Mouse (Mus musculus) small intestine, adult 2 months (tissue): Measurements from ENCODE around the gene Atpif1.

Experiments
- CTCF ChIP-seq: fragments of 200-500 bp; IDR thresholded peaks from 2 replicates; pipeline ENCODE4 v1.5.1; 2012; ENCODE audit warnings: low read depth, mild to moderate bottlenecking, control low read depth, inconsistent platforms, low read length, moderate library complexity, mixed read lengths; ENCODE audit not compliant: insufficient replicate concordance, insufficient read length; ENCODE audit errors: extremely low read depth
- POLR2A ChIP-seq: fragments of 200-500 bp; IDR thresholded peaks from 2 replicates; pipeline ENCODE4 v1.6.1; 2012; ENCODE audit warnings: low read depth, mild to moderate bottlenecking, control low read depth, inconsistent platforms, low read length, moderate library complexity

- TF ChIP-seq CTCF (no peak), POLR2A (no peak)
Measured at GRCm38 (mm10) chr4:132501639-132502038, 31.8 kb downstream of the Atpif1 start.
